Mouse (Mus musculus): ENCODE measurements at regions not wholly inside any gene's neighbourhood (a gene's known extent, or its start where the extent isn't known, plus 50 kb on each side); places are given as distances from the start of the nearest gene placed in this dataset.
A peak's percentile ranks its signal among the peaks of the same experiment; 100 is the strongest.

GRCm38 (mm10) chr2:55920294-55920693 lies 484.5 kb downstream of the Kcnj3 start:
- no peaks in the 10 kb centered on the region for H3K4me1 ChIP-seq (replicated peaks; ENCODE audit: low read depth, low read length)
- no peaks in the 10 kb centered on the region for H3K36me3 ChIP-seq (ENCODE audit: insufficient read depth, low read length)
- H3K27me3 ChIP-seq (ENCODE audit: insufficient read depth, low read length) = no peaks in the 10 kb centered on the region
- no peaks in the 10 kb centered on the region for H3K9me3 ChIP-seq (ENCODE audit: low read length)
- peak; percentile 10; the same call in 1 of the 2 replicates for TF ChIP-seq CTCF (conservative IDR thresholded peaks at IDR 0.05; ENCODE audit: low read length)
- no peak for TF ChIP-seq NANOG (IDR thresholded peaks at IDR 0.05; ENCODE audit: borderline replicate concordance, low read length)
- no peak overlapping the region for H3K4me3 ChIP-seq (replicated peaks; ENCODE audit: low read length)

All from E14TG2a.4 (cell line).